Mouse (Mus musculus) heart, postnatal 14 days (tissue): ENCODE data around the gene Kctd2. TPM values are rescaled to one million over a fixed set of nuclear protein-coding genes. Genes with fewer than 3 reads are reported as not detected.
"Not testable (repeated sequence)": the region's sequence is repeated elsewhere in the genome, so short reads cannot be mapped to it uniquely, and the experiment has no call there.

ENCODE experiments used
- DNase-seq, 2 experiments: peaks; one replicate each; pipeline ENCODE4 v3.0.0; 2021 to 2022
- intact Hi-C: fragments of 180-260 bp; cut with DNase I; formaldehyde crosslinking; loops from one replicate; pipeline ENCODE4 v1.15.1; 2025
- total RNA-seq, 2 experiments: library from RNA; stranded (reverse); gene quantifications; 2 replicates each; pipeline ENCODE4 v1.2.3; 2021

The Kctd2 gene
- total RNA-seq, 2 experiments from 2014 or later, result 22.2 to 25.2 TPM

GRCm38 (mm10) chr11:115433342-115433741 is 13.4 kb downstream of the Kctd2 start:
- DNase-seq, result no peak
- intact Hi-C loops, result no loop called here

GRCm38 (mm10) chr11:115435596-115436337 is 15.8 kb downstream of the Kctd2 start:
- DNase-seq, result peak; percentile 37 to 57
- intact Hi-C loops, result no loop called here

GRCm38 (mm10) chr11:115437571-115438122 is 17.7 kb downstream of the Kctd2 start:
- intact Hi-C loops, result no loop called here
- DNase-seq, result no peak

- intact Hi-C loops, result no loop called here
- no peak for DNase-seq
Observed at GRCm38 (mm10) chr11:115439326-115439725, 19.4 kb downstream of the Kctd2 start.

- DNase-seq, result no peak
- intact Hi-C loops, result no loop called here
Observed at GRCm38 (mm10) chr11:115439906-115440595, 20.1 kb downstream of the Kctd2 start, which contains the start of gene Trim80. Gene Trim80 (plus strand): TSS chr11:115440545.

- intact Hi-C loops, result no loop called here
- DNase-seq, result no peak
Observed at GRCm38 (mm10) chr11:115441417-115441816, 21.5 kb downstream of the Kctd2 start.

GRCm38 (mm10) chr11:115446906-115447305 is 27.0 kb downstream of the Kctd2 start:
- peak in 1 of 2 experiments; percentile 58 for DNase-seq

GRCm38 (mm10) chr11:115447321-115447885 is 27.5 kb downstream of the Kctd2 start:
- intact Hi-C loops, result no loop called here
- DNase-seq, result no peak

More at GRCm38 (mm10) chr11:115446906-115447305, 27.0 kb downstream of the Kctd2 start:
- intact Hi-C loops, result no loop called here

GRCm38 (mm10) chr11:115448075-115448474 is 28.1 kb downstream of the Kctd2 start:
- no peak for DNase-seq
- intact Hi-C loops, result no loop called here

GRCm38 (mm10) chr11:115448998-115449397 is 29.1 kb downstream of the Kctd2 start:
- DNase-seq, result no peak
- intact Hi-C loops, result no loop called here

- intact Hi-C loops, result no loop called here
Observed at GRCm38 (mm10) chr11:115450176-115450575, 30.2 kb downstream of the Kctd2 start.

GRCm38 (mm10) chr11:115451781-115452241 is 31.9 kb downstream of the Kctd2 start:
- intact Hi-C loops, result no loop called here
- no peak for DNase-seq

More at GRCm38 (mm10) chr11:115450176-115450575, 30.2 kb downstream of the Kctd2 start:
- no peak for DNase-seq

- DNase-seq, result no peak
- intact Hi-C loops, result no loop called here
Observed at GRCm38 (mm10) chr11:115452281-115452860, 32.4 kb downstream of the Kctd2 start.

- intact Hi-C loops, result no loop called here
- DNase-seq, result no peak
Observed at GRCm38 (mm10) chr11:115453306-115453705, 33.4 kb downstream of the Kctd2 start.

GRCm38 (mm10) chr11:115454822-115455221 is 34.9 kb downstream of the Kctd2 start:
- intact Hi-C loops, DNase-seq: not testable (repeated sequence)

GRCm38 (mm10) chr11:115455619-115456018 is 35.7 kb downstream of the Kctd2 start:
- DNase-seq, result no peak
- intact Hi-C loops, result no loop called here

- no peak for DNase-seq
- intact Hi-C loops, result no loop called here
Observed at GRCm38 (mm10) chr11:115456182-115456581, 36.3 kb downstream of the Kctd2 start.

- intact Hi-C loops, result no loop called here
- no peak for DNase-seq
Observed at GRCm38 (mm10) chr11:115457405-115457804, 37.5 kb downstream of the Kctd2 start.

- intact Hi-C loops, result no loop called here
- no peak for DNase-seq
Observed at GRCm38 (mm10) chr11:115460976-115461375, 41.0 kb downstream of the Kctd2 start.

GRCm38 (mm10) chr11:115461846-115462242 is 41.9 kb downstream of the Kctd2 start:
- intact Hi-C loops, result no loop called here
- no peak for DNase-seq
